Mouse (Mus musculus) CH12.LX (cell line): Measurements from ENCODE around the gene Samd4b.

Experiments used
- EP300 ChIP-seq: IDR thresholded peaks from 2 replicates; pipeline ENCODE4 v1.6.1; 2011; ENCODE audit warnings: low read length, improper control_type of control experiment
- JUND ChIP-seq: conservative IDR thresholded peaks from 2 replicates; pipeline ENCODE4 v1.6.1; 2011; ENCODE audit warnings: low read depth, low read length, improper control_type of control experiment
- SIN3A ChIP-seq: IDR thresholded peaks from 2 replicates; pipeline ENCODE4 v1.6.1; 2012; ENCODE audit warnings: low read length, improper control_type of control experiment, inconsistent platforms
- TCF12 ChIP-seq: IDR thresholded peaks from 2 replicates; pipeline ENCODE4 v1.6.1; 2014; ENCODE audit warnings: low read depth, mild to moderate bottlenecking, inconsistent platforms, low read length, improper control_type of control experiment

DNA sequence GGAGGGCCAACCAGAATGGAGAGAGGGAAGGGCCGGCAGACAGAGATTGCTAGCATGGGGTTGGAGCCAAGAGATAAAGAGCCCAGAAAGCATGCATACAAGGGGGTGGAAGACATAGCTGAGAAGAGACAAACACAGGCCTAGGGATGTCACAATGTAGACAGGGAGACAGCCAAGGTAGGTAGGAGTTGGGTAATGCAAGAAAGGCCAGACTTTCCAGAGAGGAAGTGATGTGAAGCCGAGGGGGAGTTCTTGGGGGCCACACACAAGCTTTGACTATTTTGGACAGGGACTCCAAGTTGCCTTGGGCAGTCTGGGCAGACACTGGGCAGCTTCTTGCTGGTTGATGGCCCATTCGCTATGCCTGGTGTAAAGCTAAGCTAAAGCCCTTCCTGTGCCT lies 196.0 kb downstream of the Samd4b start:
- no peak for TF ChIP-seq JUND
- TF ChIP-seq TCF12 = no peak
- no peak for TF ChIP-seq EP300
- TF ChIP-seq SIN3A = no peak
